Mouse (Mus musculus) myocyte (in vitro differentiated cells): ENCODE measurements around the gene Mau2. TPM values are rescaled to one million over a fixed set of nuclear protein-coding genes. Genes with fewer than 3 reads are reported as not detected.
"Not testable (repeated sequence)": the region's sequence is repeated elsewhere in the genome, so short reads cannot be mapped to it uniquely, and the experiment has no call there.

Experiments
- H3K27me3 ChIP-seq: one replicate; pipeline ENCODE4 v1.6.1; 2011; ENCODE audit not compliant: control insufficient read depth, insufficient read depth, insufficient read length
- H3K36me3 ChIP-seq: one replicate; pipeline ENCODE4 v1.6.1; 2011; ENCODE audit not compliant: control insufficient read depth, insufficient read depth
- H3K4me2 ChIP-seq: one replicate; pipeline ENCODE4 v1.6.1; 2011; ENCODE audit warnings: low read depth, control low read depth
- H3K4me3 ChIP-seq: one replicate; pipeline ENCODE4 v1.5.1; 2011; ENCODE audit warnings: mild to moderate bottlenecking, control low read depth, moderate library complexity
- H3K79me2 ChIP-seq: one replicate; pipeline ENCODE4 v1.6.1; 2011; ENCODE audit not compliant: control insufficient read depth, insufficient read depth
- H3ac ChIP-seq: one replicate; pipeline ENCODE4 v1.6.1; 2011; ENCODE audit not compliant: control insufficient read depth, insufficient read length
- CEBPB ChIP-seq: IDR thresholded peaks from 2 replicates; pipeline ENCODE4 v1.6.1; 2011; ENCODE audit warnings: mild to moderate bottlenecking, moderate library complexity; ENCODE audit not compliant: poor library complexity, insufficient read depth, severe bottlenecking
- E2F4 ChIP-seq: IDR thresholded peaks from one replicate; pipeline ENCODE4 v1.6.1; 2011; ENCODE audit warnings: mild to moderate bottlenecking, control low read depth, moderate library complexity; ENCODE audit not compliant: insufficient read depth
- MAX ChIP-seq: IDR thresholded peaks from one replicate; pipeline ENCODE4 v1.6.1; 2011; ENCODE audit warnings: low read depth, mild to moderate bottlenecking, control low read depth
- MYOD1 ChIP-seq, 3 experiments: IDR thresholded peaks; one replicate each; pipeline ENCODE4 v1.6.1; 2011; ENCODE audit warnings: control low read depth in 2 of 3, low read depth in 2 of 3, mild to moderate bottlenecking in 2 of 3, moderate library complexity in 1 of 3; ENCODE audit not compliant: insufficient read length in 2 of 3, control insufficient read depth in 1 of 3
- MYOG ChIP-seq, 3 experiments: IDR thresholded peaks; one replicate each; pipeline ENCODE4 v1.6.1; 2011; ENCODE audit warnings: control low read depth in 2 of 3, low read depth in 2 of 3, mild to moderate bottlenecking in 2 of 3; ENCODE audit not compliant: insufficient read length in 2 of 3, control insufficient read depth in 1 of 3, insufficient read depth in 1 of 3
- POLR2A ChIP-seq: IDR thresholded peaks from one replicate; pipeline ENCODE4 v1.6.1; 2011; ENCODE audit warnings: low read depth, mild to moderate bottlenecking, control low read depth, moderate library complexity; ENCODE audit not compliant: insufficient read length
- POLR2AphosphoS2 ChIP-seq: IDR thresholded peaks from one replicate; pipeline ENCODE4 v1.6.1; 2011; ENCODE audit warnings: low read depth, control low read depth; ENCODE audit not compliant: insufficient read length
- REST ChIP-seq: IDR thresholded peaks from one replicate; pipeline ENCODE4 v1.6.1; 2011; ENCODE audit warnings: mild to moderate bottlenecking, control low read depth, moderate library complexity; ENCODE audit not compliant: insufficient read depth, insufficient read length
- SRF ChIP-seq: IDR thresholded peaks from one replicate; pipeline ENCODE4 v1.6.1; 2011; ENCODE audit warnings: low read depth; ENCODE audit not compliant: control insufficient read depth, insufficient read length
- TCF12 ChIP-seq: IDR thresholded peaks from one replicate; pipeline ENCODE4 v1.6.1; 2011; ENCODE audit warnings: mild to moderate bottlenecking, control low read depth; ENCODE audit not compliant: poor library complexity, insufficient read depth, severe bottlenecking
- TCF3 ChIP-seq: IDR thresholded peaks from one replicate; pipeline ENCODE4 v1.6.1; 2011; ENCODE audit warnings: low read depth, control low read depth; ENCODE audit not compliant: insufficient read length
- USF1 ChIP-seq: IDR thresholded peaks from one replicate; pipeline ENCODE4 v1.6.1; 2011; ENCODE audit warnings: low read depth, mild to moderate bottlenecking, control low read depth, moderate library complexity
- polyA plus RNA-seq: library from polyadenylated mRNA; unstranded; fragments of >200 nt; fragmentation: generic; extraction: Trizol; gene quantifications from one replicate; pipeline ENCODE4 v1.2.1, GENCODE M21; 2012; ENCODE audit warnings: missing spikeins

Mau2 gene
- polyA plus RNA-seq, 1 experiment = 27.4 TPM

DNA sequence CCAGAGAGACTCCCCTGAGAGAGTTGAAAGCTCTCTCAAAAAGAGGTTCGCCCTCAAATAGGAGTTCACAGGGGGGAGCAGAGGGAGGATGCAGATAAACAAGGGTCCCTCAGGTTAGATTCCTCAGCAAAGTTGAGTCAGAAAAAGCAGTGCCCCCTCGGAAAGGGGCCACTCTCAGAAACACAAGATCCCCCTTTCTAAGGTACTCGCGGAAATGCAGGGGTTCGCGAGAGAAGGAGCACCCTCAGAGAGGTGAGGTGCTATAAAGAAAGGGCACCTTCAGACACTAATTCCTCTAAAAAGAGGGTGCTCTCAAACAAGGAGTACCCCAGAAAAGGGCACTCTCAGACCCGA, 47.1 kb downstream of the Mau2 start:
- H3K27me3 ChIP-seq = no peaks in the 10 kb centered on the region
- H3K36me3 ChIP-seq = no peaks in the 10 kb centered on the region
- peak overlapping the region; percentile 19 for H3ac ChIP-seq

DNA sequence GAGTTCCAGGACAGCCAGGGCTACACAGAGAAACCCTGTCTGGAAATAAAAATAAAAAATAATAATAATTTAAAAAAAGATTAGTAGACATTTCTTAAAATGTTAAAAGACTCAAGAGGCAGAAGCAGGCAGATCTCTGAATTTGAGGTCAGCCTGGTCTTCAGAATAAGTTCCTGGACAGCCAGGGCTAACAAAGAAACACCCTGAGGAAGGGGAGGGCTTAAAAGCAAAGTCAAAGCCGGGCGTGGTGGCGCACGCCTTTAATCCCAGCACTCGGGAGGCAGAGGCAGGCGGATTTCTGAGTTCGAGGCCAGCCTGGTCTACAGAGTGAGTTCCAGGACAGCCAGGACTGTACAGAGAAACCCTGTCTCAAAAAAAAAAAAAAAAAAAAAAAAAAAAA, 53.6 kb downstream of the Mau2 start:
- not testable (repeated sequence) for H3K4me3 ChIP-seq, H3K36me3 ChIP-seq, H3K27me3 ChIP-seq, H3K4me2 ChIP-seq, H3ac ChIP-seq
- H3K79me2 ChIP-seq = peaks cover 38% of the 10 kb centered on the region

More for the DNA sequence above, 47.1 kb downstream of the Mau2 start:
- Histone ChIP-seq H3K79me2 (peaks cover 39% of the 10 kb centered on the region), H3K4me3 (peak overlapping the region; percentile 42), H3K4me2 (peak overlapping the region; percentile 92)
- TF ChIP-seq MYOD1 (IDR thresholded peaks at IDR 0.05; ENCODE audit: control insufficient read depth in 1 of 3, insufficient read length in 2 of 3, low read depth in 2 of 3) (no peak), MYOG (IDR thresholded peaks at IDR 0.05; ENCODE audit: control insufficient read depth in 1 of 3, insufficient read depth in 1 of 3, insufficient read length in 2 of 3, low read depth in 2 of 3) (no peak), SRF (no peak), POLR2A (no peak), E2F4 (no peak), USF1 (no peak), TCF3 (no peak), MAX (no peak), POLR2AphosphoS2 (no peak), CEBPB (no peak), TCF12 (no peak), REST (no peak)

DNA sequence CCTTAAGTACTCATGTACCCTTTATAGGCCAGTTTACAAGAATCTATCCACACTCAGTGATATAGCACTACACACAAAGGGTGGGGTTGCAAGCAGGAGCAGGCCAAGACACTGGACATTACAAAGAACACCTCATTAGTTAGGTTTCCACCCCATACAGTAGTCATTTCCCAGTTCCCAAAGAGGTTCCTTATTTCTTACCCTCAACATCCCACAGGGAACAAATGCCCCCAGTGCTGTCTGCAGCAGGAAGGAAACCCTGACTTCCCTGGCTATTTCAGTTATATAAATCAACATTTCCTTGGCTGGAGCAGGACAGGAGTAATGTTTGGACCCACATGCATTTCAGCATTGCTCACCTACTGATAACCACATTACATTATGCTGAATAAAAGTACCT, 54.8 kb downstream of the Mau2 start:
- peaks cover 34% of the 10 kb centered on the region for H3K79me2 ChIP-seq
- H3ac ChIP-seq = no peak overlapping the region
- H3K27me3 ChIP-seq = no peaks in the 10 kb centered on the region
- no peak overlapping the region for H3K4me3 ChIP-seq
- H3K4me2 ChIP-seq = no peak overlapping the region
- TF ChIP-seq TCF3 (no peak), MYOD1 (IDR thresholded peaks at IDR 0.05; ENCODE audit: control insufficient read depth in 1 of 3, insufficient read length in 2 of 3, low read depth in 2 of 3) (no peak), SRF (no peak)
- no peaks in the 10 kb centered on the region for H3K36me3 ChIP-seq

DNA sequence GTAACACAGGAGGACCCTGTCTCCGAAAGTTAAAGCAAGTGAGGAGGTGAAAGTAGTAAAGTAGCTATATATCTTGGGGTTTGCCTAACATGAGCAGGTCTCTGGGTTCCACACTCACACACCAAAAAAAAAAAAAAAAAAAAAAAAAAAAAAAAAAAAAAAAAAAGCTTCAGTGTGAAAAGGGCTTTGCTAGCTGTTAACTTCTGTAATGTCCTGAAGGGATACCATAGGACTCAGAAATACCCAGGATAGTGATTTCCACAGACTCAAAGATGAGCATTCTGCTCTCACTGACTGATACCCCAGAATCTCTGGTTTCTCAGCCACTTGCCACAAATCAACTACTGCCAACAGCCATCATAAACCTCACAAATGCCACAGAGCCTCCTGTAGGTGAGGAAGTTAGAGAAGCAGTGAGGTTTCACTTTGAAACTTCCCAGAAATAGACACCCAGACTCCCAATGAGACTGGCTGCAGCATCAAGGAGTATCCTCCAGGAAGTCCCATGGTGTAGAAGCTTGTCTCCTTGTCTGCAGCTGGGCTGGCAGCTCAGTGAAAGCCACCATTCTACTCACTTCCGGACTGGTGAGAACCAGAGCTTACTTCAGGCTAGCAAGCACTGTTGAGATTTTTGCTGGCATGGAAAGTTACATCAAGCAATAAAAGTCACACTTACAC, 57.5 kb downstream of the Mau2 start:
- no peak overlapping the region for H3ac ChIP-seq
- no peaks in the 10 kb centered on the region for H3K27me3 ChIP-seq
- peaks cover 25% of the 10 kb centered on the region for H3K79me2 ChIP-seq
- no peak for TF ChIP-seq TCF3
- no peak overlapping the region for H3K4me3 ChIP-seq
- H3K36me3 ChIP-seq = no peaks in the 10 kb centered on the region
- no peak overlapping the region for H3K4me2 ChIP-seq

DNA sequence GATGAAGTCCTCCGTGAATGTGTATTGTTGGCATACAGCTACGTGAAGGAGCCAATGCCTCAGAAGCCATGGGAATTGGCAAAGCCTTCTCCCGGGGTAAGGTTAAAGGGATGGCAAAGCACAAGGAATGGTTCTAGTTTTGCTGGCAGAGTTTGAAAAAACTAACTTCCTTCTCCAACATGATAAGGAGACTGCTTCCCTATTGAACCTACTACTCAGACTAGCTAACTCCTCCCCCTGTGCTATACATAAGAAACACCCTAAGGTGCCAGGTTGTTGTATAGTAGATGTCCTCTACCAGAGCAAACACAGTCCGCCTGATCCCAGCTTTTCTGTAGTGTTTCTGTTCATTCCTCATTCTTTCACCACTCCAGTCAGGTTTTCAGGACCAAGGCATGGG, 64.1 kb downstream of the Mau2 start:
- Histone ChIP-seq H3K4me2 (no peak overlapping the region), H3K27me3 (no peaks in the 10 kb centered on the region), H3ac (no peak overlapping the region), H3K36me3 (no peaks in the 10 kb centered on the region), H3K79me2 (peaks cover 14% of the 10 kb centered on the region), H3K4me3 (no peak overlapping the region)
- no peak for TF ChIP-seq CEBPB
- TF ChIP-seq POLR2AphosphoS2 = no peak
- TF ChIP-seq MYOD1 (IDR thresholded peaks at IDR 0.05; ENCODE audit: control insufficient read depth in 1 of 3, insufficient read length in 2 of 3, low read depth in 2 of 3) = no peak
- no peak for TF ChIP-seq TCF3
- no peak for TF ChIP-seq POLR2A
- TF ChIP-seq E2F4 = no peak
- no peak for TF ChIP-seq MAX
- TF ChIP-seq TCF12 = no peak

DNA sequence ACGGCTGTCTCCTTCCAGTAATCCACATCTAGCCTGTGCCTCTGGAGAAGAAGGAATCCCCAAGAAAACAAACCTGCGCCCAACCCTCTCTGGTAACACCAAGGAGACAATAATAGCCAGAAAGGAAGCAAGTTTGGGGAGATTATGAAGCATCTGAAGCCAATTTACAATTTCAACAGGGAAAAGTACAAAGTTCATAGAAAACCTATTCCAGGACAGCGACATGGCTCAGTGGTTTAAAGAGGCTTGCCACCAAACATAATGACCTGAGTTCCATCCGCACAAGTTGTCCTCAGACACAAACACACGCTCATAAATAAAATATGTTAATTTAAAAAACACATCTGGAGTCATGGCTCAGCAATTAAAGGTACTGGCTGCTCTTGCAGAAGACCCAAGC, 67.7 kb downstream of the Mau2 start:
- no peak for TF ChIP-seq USF1
- TF ChIP-seq CEBPB = no peak
- TF ChIP-seq E2F4 = no peak
- TF ChIP-seq MYOG (IDR thresholded peaks at IDR 0.05; ENCODE audit: control insufficient read depth in 1 of 3, insufficient read depth in 1 of 3, insufficient read length in 2 of 3, low read depth in 2 of 3) = no peak
- TF ChIP-seq TCF12 = no peak
- no peak for TF ChIP-seq REST
- TF ChIP-seq POLR2A = no peak

More for the DNA sequence above, 67.7 kb downstream of the Mau2 start:
- Histone ChIP-seq H3K79me2 (peaks cover 40% of the 10 kb centered on the region), H3K36me3 (no peaks in the 10 kb centered on the region), H3K4me2 (peak overlapping the region; percentile 98), H3ac (no peak overlapping the region), H3K4me3 (peak overlapping the region; percentile 55), H3K27me3 (no peaks in the 10 kb centered on the region)
